Mouse (Mus musculus) lung, postnatal 0 days (tissue): ENCODE results near the gene Dkkl1.

Source experiments
- CTCF ChIP-seq: IDR thresholded peaks from 2 replicates; pipeline ENCODE4 v1.5.1; 2016; ENCODE audit warnings: antibody characterized with exemption, mild to moderate bottlenecking
- EP300 ChIP-seq: IDR thresholded peaks from 2 replicates; pipeline ENCODE4 v1.6.1; 2016; ENCODE audit warnings: antibody characterized with exemption, mild to moderate bottlenecking, control low read depth

DNA sequence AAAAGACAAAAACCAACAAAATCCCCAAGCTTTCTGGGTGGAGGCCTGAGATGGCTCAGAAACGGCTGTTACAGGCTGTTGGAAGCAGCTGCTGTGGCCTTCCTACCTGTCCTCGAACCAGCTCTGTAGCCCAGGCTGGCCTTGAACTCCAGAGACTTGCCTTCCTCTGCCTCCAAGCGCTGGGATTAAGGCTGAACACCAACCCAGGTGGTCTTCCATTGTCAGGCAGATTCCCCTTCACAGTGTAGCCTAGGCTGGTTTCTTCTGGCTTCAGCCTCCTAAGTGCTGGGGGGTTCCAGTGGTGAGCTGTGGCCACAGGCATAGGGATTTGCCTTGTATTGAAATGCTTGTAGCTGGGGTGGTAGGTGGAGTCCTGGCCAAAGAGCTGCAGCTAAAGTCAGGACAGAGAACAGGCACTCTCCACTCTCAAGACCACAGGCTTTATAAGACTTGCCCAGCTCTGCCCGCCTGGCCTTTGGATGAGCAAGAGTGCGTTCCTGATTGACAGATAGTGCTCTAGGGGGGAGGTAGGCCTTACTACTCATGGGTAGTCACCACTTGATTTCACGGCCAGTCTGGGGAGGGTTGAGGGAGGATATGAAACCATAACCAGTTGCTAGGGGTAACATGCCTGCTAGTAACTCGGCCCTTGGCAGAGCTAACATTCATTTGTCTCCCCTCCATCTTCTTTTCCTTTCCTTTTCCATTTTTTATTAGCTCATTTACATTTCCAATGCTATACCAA is 17.7 kb upstream of the Dkkl1 start:
- TF ChIP-seq EP300 = no peak
- no peak for TF ChIP-seq CTCF
